Mouse (Mus musculus): ENCODE data around the gene Arsg. TPM values are rescaled to one million over a fixed set of nuclear protein-coding genes. Genes with fewer than 3 reads are reported as not detected.

Gene Arsg
- polyA plus RNA-seq, 1 experiment from 2014 or later = 3.6 TPM

DNA sequence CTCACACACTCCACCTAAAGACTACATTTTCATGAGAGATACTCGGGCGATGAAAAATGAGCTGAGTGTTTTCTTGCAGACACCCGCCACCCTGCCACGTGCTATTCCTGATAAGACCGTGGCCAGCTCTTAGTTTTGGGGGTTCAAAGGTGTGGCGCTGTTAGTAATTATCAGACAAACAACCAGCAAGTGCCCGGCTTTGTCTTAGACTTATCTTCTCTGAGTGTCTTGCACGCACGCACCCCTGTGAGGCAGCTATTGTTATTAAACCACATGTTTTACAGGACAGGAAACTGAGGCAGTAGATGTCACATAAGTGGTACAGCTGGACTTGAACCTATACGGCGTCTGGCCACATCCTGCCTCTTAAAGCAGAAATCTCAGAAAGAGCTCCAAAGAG lies 84.2 kb downstream of the Arsg start:
- 45% methylated on average over 11 of the region's 11 CpGs for WGBS

DNA sequence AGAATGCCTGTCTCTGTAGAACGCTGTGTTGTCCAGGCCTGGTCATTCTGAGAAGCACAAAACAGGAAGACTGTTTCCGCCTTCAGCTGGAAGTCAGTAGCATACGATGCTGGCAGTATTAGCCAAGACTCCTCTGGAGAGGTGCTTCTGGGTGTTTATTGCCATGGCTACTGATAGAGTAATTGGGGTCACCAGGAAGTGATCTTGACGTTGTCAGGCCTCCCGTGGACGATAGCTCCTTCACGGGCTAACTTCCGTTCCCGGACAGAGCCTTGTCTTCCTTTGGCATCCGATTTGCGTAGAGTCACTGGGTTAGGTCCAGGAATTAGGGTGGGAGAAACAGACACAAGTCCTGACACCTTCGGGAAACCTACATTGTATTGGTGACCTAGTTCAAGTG lies 86.1 kb downstream of the Arsg start:
- Histone ChIP-seq H3K36me3 (ENCODE audit: control insufficient read depth, insufficient read depth) (no peaks in the 10 kb centered on the region), H3K4me3 (ENCODE audit: low read length) (no peak overlapping the region), H3K27ac (ENCODE audit: low read length) (no peak overlapping the region), H3K4me2 (ENCODE audit: low read depth, low read length) (no peak overlapping the region), H3K9me3 (replicated peaks; ENCODE audit: control insufficient read depth, low read length) (no peaks in the 10 kb centered on the region), H3K4me1 (ENCODE audit: control insufficient read depth, insufficient read depth, low read length) (peaks cover 18% of the 10 kb centered on the region), H3K9ac (ENCODE audit: low read length) (no peak overlapping the region), H3K27me3 (ENCODE audit: control insufficient read depth, insufficient read depth, low read length) (no peaks in the 10 kb centered on the region)
- WGBS = 78% methylated on average over 12 of the region's 12 CpGs
- no peak for ATAC-seq (replicated peaks; ENCODE audit: extremely low read depth, insufficient read depth, low FRiP score)

More for the DNA sequence above, 84.2 kb downstream of the Arsg start:
- Histone ChIP-seq H3K9me3 (replicated peaks; ENCODE audit: control insufficient read depth, low read length) (no peaks in the 10 kb centered on the region), H3K4me2 (ENCODE audit: low read depth, low read length) (no peak overlapping the region), H3K4me3 (ENCODE audit: low read length) (no peak overlapping the region), H3K27me3 (ENCODE audit: control insufficient read depth, insufficient read depth, low read length) (no peaks in the 10 kb centered on the region), H3K36me3 (ENCODE audit: control insufficient read depth, insufficient read depth) (no peaks in the 10 kb centered on the region), H3K27ac (ENCODE audit: low read length) (no peak overlapping the region), H3K9ac (ENCODE audit: low read length) (no peak overlapping the region), H3K4me1 (ENCODE audit: control insufficient read depth, insufficient read depth, low read length) (peaks cover 18% of the 10 kb centered on the region)
- ATAC-seq (replicated peaks; ENCODE audit: extremely low read depth, insufficient read depth, low FRiP score) = no peak

DNA sequence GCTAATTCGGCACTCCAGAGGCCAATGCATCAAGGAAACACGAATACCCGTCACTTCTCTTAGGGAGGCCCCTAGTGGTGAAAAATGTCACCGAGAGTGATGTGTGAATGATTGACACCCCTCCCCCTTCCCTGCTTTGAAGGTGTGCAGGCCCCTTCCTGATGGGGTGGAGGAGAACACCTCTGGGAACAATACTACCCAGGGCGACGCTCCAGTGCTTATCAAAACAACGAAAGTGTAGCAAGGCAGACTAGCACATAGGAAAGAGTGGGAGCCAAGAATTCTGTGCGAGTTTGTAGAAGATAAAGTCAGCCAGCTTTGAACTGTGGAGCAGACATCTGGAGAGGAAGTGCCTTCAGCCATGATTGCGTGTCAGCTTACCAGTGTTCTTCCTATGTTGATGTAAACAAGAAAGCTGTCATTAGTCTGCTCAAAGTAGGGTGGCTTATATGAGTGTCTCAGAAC lies 87.7 kb downstream of the Arsg start:
- Histone ChIP-seq H3K27ac (ENCODE audit: low read length) (peak overlapping the region; percentile 26), H3K4me1 (ENCODE audit: control insufficient read depth, insufficient read depth, low read length) (peaks cover 20% of the 10 kb centered on the region), H3K4me3 (ENCODE audit: low read length) (no peak overlapping the region), H3K9ac (ENCODE audit: low read length) (no peak overlapping the region), H3K4me2 (ENCODE audit: low read depth, low read length) (no peak overlapping the region), H3K27me3 (ENCODE audit: control insufficient read depth, insufficient read depth, low read length) (no peaks in the 10 kb centered on the region), H3K9me3 (replicated peaks; ENCODE audit: control insufficient read depth, low read length) (no peaks in the 10 kb centered on the region), H3K36me3 (ENCODE audit: control insufficient read depth, insufficient read depth) (no peaks in the 10 kb centered on the region)
- peak; percentile 59 for ATAC-seq (replicated peaks; ENCODE audit: extremely low read depth, insufficient read depth, low FRiP score)
- 9% methylated on average over 9 of the region's 9 CpGs for WGBS

DNA sequence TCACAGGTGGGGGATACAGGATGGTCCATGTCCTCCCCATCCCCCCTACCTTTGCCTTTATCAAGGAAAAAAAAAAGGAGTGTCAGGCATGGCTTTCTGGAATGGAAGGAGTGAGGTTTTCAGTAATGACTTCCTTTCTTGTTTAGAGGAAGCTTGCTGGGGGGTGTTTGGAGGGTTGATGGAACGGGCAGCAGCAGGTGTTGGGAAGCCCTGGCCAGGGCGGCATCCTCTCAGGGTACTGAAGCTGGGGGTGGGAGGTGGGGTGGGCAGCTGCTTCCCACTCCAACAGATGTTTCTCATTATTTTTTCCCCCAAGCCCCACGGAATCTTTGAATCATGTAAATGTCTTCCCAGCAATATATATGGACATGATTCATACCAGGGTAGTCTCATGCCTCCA lies 88.3 kb downstream of the Arsg start:
- WGBS = 65% methylated on average over 3 of the region's 3 CpGs
- Histone ChIP-seq H3K4me3 (ENCODE audit: low read length) (no peak overlapping the region), H3K4me1 (ENCODE audit: control insufficient read depth, insufficient read depth, low read length) (peaks cover 17% of the 10 kb centered on the region), H3K36me3 (ENCODE audit: control insufficient read depth, insufficient read depth) (no peaks in the 10 kb centered on the region), H3K4me2 (ENCODE audit: low read depth, low read length) (no peak overlapping the region), H3K27ac (ENCODE audit: low read length) (peak overlapping the region; percentile 26), H3K9ac (ENCODE audit: low read length) (no peak overlapping the region), H3K27me3 (ENCODE audit: control insufficient read depth, insufficient read depth, low read length) (no peaks in the 10 kb centered on the region), H3K9me3 (replicated peaks; ENCODE audit: control insufficient read depth, low read length) (no peaks in the 10 kb centered on the region)
- ATAC-seq (replicated peaks; ENCODE audit: extremely low read depth, insufficient read depth, low FRiP score) = no peak

DNA sequence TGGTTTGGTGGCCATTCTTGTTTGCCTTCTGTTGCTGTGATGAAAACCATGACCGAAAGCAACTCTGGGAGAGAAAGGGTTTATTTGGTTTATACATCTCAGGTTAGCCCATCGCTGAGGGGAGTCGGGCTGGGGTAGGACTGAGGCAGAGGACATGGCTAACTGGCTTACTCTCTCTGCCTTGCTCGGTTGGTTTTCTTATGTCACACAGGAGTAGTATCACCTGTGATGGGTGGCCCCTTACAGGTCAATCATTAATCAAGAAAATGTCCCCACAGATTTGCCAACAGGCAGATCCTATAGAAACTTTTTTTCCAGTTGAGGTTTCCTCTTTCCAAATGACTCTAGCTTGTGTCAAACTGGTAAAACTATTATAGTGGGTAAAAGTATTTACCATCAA lies 90.5 kb downstream of the Arsg start:
- no peaks in the 10 kb centered on the region for H3K9me3 ChIP-seq (replicated peaks; ENCODE audit: control insufficient read depth, low read length)
- no peak overlapping the region for H3K4me3 ChIP-seq (ENCODE audit: low read length)
- H3K27me3 ChIP-seq (ENCODE audit: control insufficient read depth, insufficient read depth, low read length) = no peaks in the 10 kb centered on the region
- 80% methylated on average over 4 of the region's 4 CpGs for WGBS
- H3K36me3 ChIP-seq (ENCODE audit: control insufficient read depth, insufficient read depth) = no peaks in the 10 kb centered on the region
- H3K4me2 ChIP-seq (ENCODE audit: low read depth, low read length) = no peak overlapping the region
- ATAC-seq (replicated peaks; ENCODE audit: extremely low read depth, insufficient read depth, low FRiP score) = no peak
- peaks cover 14% of the 10 kb centered on the region for H3K4me1 ChIP-seq (ENCODE audit: control insufficient read depth, insufficient read depth, low read length)
- H3K9ac ChIP-seq (ENCODE audit: low read length) = no peak overlapping the region
- no peak overlapping the region for H3K27ac ChIP-seq (ENCODE audit: low read length)

DNA sequence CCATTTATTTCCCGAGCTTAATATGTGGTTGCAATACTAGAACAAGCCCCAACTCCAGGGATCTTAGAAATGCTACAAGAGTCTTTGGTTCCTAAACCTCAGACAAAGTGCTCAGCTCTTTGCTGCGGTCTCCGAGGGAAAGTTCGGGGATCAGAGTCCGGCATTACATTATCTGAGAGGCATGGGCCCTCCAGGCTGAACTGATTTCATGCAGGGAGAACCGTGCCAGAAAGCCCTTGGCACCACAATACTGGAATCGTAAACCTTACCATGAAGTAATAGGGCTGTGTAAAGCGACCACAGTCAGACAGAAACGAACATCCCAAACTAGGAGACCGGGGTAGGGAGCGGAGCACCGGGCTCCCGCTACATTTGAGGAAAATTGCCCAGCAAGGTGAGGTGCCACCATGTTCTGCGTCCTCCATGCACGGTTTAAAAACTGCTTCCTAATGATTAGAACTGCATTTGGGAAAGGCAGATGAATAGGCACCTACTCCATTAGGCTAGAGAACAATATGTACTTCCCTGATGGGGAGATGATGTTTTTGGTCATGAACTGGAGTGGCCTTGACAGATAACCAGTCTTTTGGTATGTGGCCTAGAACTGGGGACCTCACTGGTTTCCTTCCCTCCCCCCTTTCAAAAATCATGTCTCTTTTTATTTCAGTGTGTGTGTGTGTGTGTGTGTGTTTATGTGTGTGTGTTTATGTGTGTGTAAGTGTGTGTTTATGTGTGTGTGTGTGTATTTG lies 91.5 kb downstream of the Arsg start:
- peaks cover 16% of the 10 kb centered on the region for H3K4me1 ChIP-seq (ENCODE audit: control insufficient read depth, insufficient read depth, low read length)
- no peak overlapping the region for H3K4me3 ChIP-seq (ENCODE audit: low read length)
- no peak overlapping the region for H3K4me2 ChIP-seq (ENCODE audit: low read depth, low read length)
- H3K9ac ChIP-seq (ENCODE audit: low read length) = no peak overlapping the region
- no peak for ATAC-seq (replicated peaks; ENCODE audit: extremely low read depth, insufficient read depth, low FRiP score)
- 80% methylated on average over 15 of the region's 15 CpGs for WGBS
- H3K27ac ChIP-seq (ENCODE audit: low read length) = no peak overlapping the region
- no peaks in the 10 kb centered on the region for H3K36me3 ChIP-seq (ENCODE audit: control insufficient read depth, insufficient read depth)
- no peaks in the 10 kb centered on the region for H3K9me3 ChIP-seq (replicated peaks; ENCODE audit: control insufficient read depth, low read length)
- H3K27me3 ChIP-seq (ENCODE audit: control insufficient read depth, insufficient read depth, low read length) = no peaks in the 10 kb centered on the region

DNA sequence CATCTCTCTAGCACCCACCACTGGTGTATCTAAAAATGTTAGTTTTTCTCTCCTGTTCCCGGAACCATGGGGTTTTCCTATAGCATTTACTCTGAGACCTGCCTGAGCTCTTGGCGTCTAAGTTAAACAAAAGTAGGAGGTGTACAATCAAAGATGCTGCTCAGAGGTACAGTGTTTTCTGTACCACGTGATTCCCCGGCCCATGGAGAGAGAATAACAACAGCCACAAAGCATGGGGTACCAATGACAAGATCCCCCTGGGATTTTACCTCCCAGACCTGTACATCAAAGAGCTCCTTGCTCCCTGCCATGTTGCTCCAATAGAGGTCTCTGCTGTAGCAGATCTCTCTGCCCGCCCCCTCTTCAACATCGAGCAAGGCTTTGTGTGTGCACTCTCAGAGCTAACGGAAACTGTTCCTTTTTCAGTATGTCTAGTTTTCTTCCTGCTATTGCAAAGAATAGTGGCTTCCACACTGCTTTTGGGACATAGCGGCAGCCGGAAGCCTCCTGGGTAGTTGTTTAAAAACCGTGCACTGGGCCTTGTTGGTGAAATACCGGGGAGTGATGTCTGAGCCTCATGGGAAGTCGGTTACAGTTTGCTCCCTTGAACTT lies 95.9 kb downstream of the Arsg start:
- Histone ChIP-seq H3K4me3 (ENCODE audit: low read length) (no peak overlapping the region), H3K27me3 (ENCODE audit: control insufficient read depth, insufficient read depth, low read length) (no peaks in the 10 kb centered on the region), H3K9me3 (replicated peaks; ENCODE audit: control insufficient read depth, low read length) (no peaks in the 10 kb centered on the region), H3K4me2 (ENCODE audit: low read depth, low read length) (no peak overlapping the region), H3K36me3 (ENCODE audit: control insufficient read depth, insufficient read depth) (peaks cover 9% of the 10 kb centered on the region; the same call in 1 of the 2 replicates), H3K9ac (ENCODE audit: low read length) (no peak overlapping the region), H3K27ac (ENCODE audit: low read length) (no peak overlapping the region), H3K4me1 (ENCODE audit: control insufficient read depth, insufficient read depth, low read length) (peaks cover 4% of the 10 kb centered on the region; the same call in 1 of the 2 replicates)
- 71% methylated on average over 12 of the region's 12 CpGs for whole genome bisulfite sequencing
- no peak for ATAC-seq (replicated peaks; ENCODE audit: extremely low read depth, insufficient read depth, low FRiP score)

DNA sequence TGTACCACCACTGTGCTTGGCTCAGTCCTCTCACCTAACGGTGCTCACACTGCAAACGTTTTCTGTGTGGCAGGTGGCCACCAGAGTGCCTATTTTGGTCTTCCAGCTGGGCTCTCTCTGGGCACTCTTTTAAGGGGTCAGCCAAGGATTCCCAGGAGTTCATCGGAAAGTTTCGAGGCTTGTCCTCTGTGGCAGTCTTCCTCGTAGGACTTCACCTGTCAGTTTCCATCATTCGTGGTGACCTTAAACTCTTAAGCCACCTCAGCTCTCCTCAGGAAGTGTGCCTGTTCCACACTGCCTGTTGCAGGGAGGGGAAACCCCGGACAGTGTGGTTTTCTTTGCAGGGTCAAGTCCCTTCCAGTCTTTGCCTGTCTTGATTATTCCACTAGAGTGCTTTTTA lies 96.6 kb downstream of the Arsg start:
- peaks cover 9% of the 10 kb centered on the region; the same call in 1 of the 2 replicates for H3K36me3 ChIP-seq (ENCODE audit: control insufficient read depth, insufficient read depth)
- no peak overlapping the region for H3K4me2 ChIP-seq (ENCODE audit: low read depth, low read length)
- H3K4me1 ChIP-seq (ENCODE audit: control insufficient read depth, insufficient read depth, low read length) = peaks cover 3% of the 10 kb centered on the region; the same call in 1 of the 2 replicates
- ATAC-seq (replicated peaks; ENCODE audit: extremely low read depth, insufficient read depth, low FRiP score) = no peak
- no peak overlapping the region for H3K9ac ChIP-seq (ENCODE audit: low read length)
- WGBS = 58% methylated on average over 7 of the region's 7 CpGs
- no peaks in the 10 kb centered on the region for H3K27me3 ChIP-seq (ENCODE audit: control insufficient read depth, insufficient read depth, low read length)
- H3K9me3 ChIP-seq (replicated peaks; ENCODE audit: control insufficient read depth, low read length) = no peaks in the 10 kb centered on the region
- no peak overlapping the region for H3K27ac ChIP-seq (ENCODE audit: low read length)
- H3K4me3 ChIP-seq (ENCODE audit: low read length) = no peak overlapping the region

DNA sequence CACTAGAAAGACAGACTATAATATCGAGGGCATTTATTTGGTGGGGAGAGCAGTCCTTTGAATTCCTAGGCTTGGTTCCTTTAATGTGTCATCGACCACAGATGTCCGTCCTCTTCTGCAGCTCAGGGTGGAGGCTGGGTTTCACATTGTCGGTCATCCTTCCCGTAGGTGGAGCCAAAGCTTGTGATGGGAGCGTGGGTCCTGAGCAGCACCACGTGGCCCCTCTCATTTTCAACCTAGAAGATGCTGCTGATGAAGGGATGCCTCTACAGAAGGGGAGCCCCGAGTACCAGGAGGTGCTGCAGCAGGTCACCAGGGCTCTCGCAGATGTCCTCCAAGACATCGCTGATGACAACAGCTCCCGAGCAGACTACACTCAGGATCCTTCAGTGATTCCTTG lies 98.9 kb downstream of the Arsg start:
- ATAC-seq (replicated peaks; ENCODE audit: extremely low read depth, insufficient read depth, low FRiP score) = no peak
- no peak overlapping the region for H3K27ac ChIP-seq (ENCODE audit: low read length)

More for the DNA sequence above, 98.9 kb downstream of the Arsg start:
- Histone ChIP-seq H3K36me3 (ENCODE audit: control insufficient read depth, insufficient read depth) (peaks cover 9% of the 10 kb centered on the region; the same call in 1 of the 2 replicates), H3K9ac (ENCODE audit: low read length) (no peak overlapping the region), H3K4me2 (ENCODE audit: low read depth, low read length) (no peak overlapping the region), H3K27me3 (ENCODE audit: control insufficient read depth, insufficient read depth, low read length) (no peaks in the 10 kb centered on the region), H3K4me1 (ENCODE audit: control insufficient read depth, insufficient read depth, low read length) (peaks cover 2% of the 10 kb centered on the region; the same call in 1 of the 2 replicates), H3K9me3 (replicated peaks; ENCODE audit: control insufficient read depth, low read length) (no peaks in the 10 kb centered on the region), H3K4me3 (ENCODE audit: low read length) (no peak overlapping the region)
- WGBS = 80% methylated on average over 11 of the region's 11 CpGs

Measured in heart, embryonic 16.5 days (tissue).